Mouse (Mus musculus): ENCODE data around the gene B3gnt6.

- TF ChIP-seq POLR2A (IDR thresholded peaks at IDR 0.05; ENCODE audit: low read depth, low read length) (no peak), CTCF (IDR thresholded peaks at IDR 0.05; ENCODE audit: extremely low read depth, insufficient read length, insufficient replicate concordance, low read depth, low read length) (no peak)
These were observed 3.7 kb upstream of the B3gnt6 start for GRCm38 (mm10) chr7:98202946-98203345.
